Mouse (Mus musculus): Measurements from ENCODE around the gene Gm35549.
A peak's percentile ranks its signal among the peaks of the same experiment; 100 is the strongest.
"Not testable (repeated sequence)": the region's sequence is repeated elsewhere in the genome, so short reads cannot be mapped to it uniquely, and the experiment has no call there.

Gm35549 gene

GRCm38 (mm10) chr9:122843760-122844159 lies at the start of gene Gm35549:
Gene Gm35549 (minus strand): TSS chr9:122844035.
- no peak for DNase-seq

GRCm38 (mm10) chr9:122886372-122887179 lies 42.7 kb upstream of the Gm35549 start:
- peak; percentile 64 for DNase-seq

- DNase-seq: no peak
Measured at GRCm38 (mm10) chr9:122885385-122885784, 41.5 kb upstream of the Gm35549 start, which contains the start of gene Zkscan7. Gene Zkscan7 (plus strand): TSS chr9:122885685.

- DNase-seq: no peak
Measured at GRCm38 (mm10) chr9:122875145-122875544, 31.3 kb upstream of the Gm35549 start.

- no peak for DNase-seq
Measured at GRCm38 (mm10) chr9:122874653-122875052, 30.8 kb upstream of the Gm35549 start.

- no peak for DNase-seq
Measured at GRCm38 (mm10) chr9:122872595-122872994, 28.8 kb upstream of the Gm35549 start.

GRCm38 (mm10) chr9:122866192-122866591 lies 22.4 kb upstream of the Gm35549 start:
- no peak for DNase-seq

GRCm38 (mm10) chr9:122865697-122866166 lies 21.9 kb upstream of the Gm35549 start, which contains the start of gene Zfp445:
Gene Zfp445 (minus strand): TSS chr9:122866006.
- peak; percentile 80 for DNase-seq

- DNase-seq: no peak
Measured at GRCm38 (mm10) chr9:122864848-122865247, 21.0 kb upstream of the Gm35549 start.

GRCm38 (mm10) chr9:122863731-122864130 lies 19.9 kb upstream of the Gm35549 start:
- no peak for DNase-seq

GRCm38 (mm10) chr9:122860752-122861151 lies 16.9 kb upstream of the Gm35549 start:
- DNase-seq: no peak

GRCm38 (mm10) chr9:122856716-122857115 lies 12.9 kb upstream of the Gm35549 start:
- no peak for DNase-seq

- no peak for DNase-seq
Measured at GRCm38 (mm10) chr9:122855617-122856016, 11.8 kb upstream of the Gm35549 start.

- DNase-seq: not testable (repeated sequence)
Measured at GRCm38 (mm10) chr9:122855141-122855540, 11.3 kb upstream of the Gm35549 start.

GRCm38 (mm10) chr9:122854526-122854925 lies 10.7 kb upstream of the Gm35549 start:
- no peak for DNase-seq

GRCm38 (mm10) chr9:122847811-122848311 lies 4.0 kb upstream of the Gm35549 start:
- DNase-seq: not testable (repeated sequence)

GRCm38 (mm10) chr9:122846156-122846555 lies 2.3 kb upstream of the Gm35549 start:
- no peak for DNase-seq

GRCm38 (mm10) chr9:122845621-122846020 lies 1.8 kb upstream of the Gm35549 start:
- no peak for DNase-seq

GRCm38 (mm10) chr9:122837680-122838079 lies 6.2 kb downstream of the Gm35549 start:
- peak; percentile 19 for DNase-seq

GRCm38 (mm10) chr9:122837216-122837615 lies 6.6 kb downstream of the Gm35549 start:
- no peak for DNase-seq

GRCm38 (mm10) chr9:122836790-122837189 lies 7.0 kb downstream of the Gm35549 start:
- DNase-seq: no peak

- no peak for DNase-seq
Measured at GRCm38 (mm10) chr9:122836126-122836525, 7.7 kb downstream of the Gm35549 start.

- DNase-seq: no peak
Measured at GRCm38 (mm10) chr9:122829826-122830380, 13.9 kb downstream of the Gm35549 start.

- DNase-seq: no peak
Measured at GRCm38 (mm10) chr9:122826743-122827142, 17.1 kb downstream of the Gm35549 start.

All from thymus, postnatal 25 days (tissue).